Mouse (Mus musculus): Measurements from ENCODE around the gene Pla2g15. TPM values are rescaled to one million over a fixed set of nuclear protein-coding genes. Genes with fewer than 3 reads are reported as not detected.
A peak's percentile ranks its signal among the peaks of the same experiment; 100 is the strongest.

Gene Pla2g15
- polyA plus RNA-seq, 1 experiment from 2014 or later: 17.3 TPM

- 17% methylated on average over 8 of the region's 8 CpGs for WGBS
- H3K27ac ChIP-seq (replicated peaks): 0 out of 2 replicates have a peak overlapping the region, but pooled peaks have one; percentile 60
- peak overlapping the region; percentile 84 for H3K4me3 ChIP-seq (replicated peaks)
- H3K9me3 ChIP-seq (replicated peaks): no peaks in the 10 kb centered on the region
- H3K27me3 ChIP-seq: no peaks in the 10 kb centered on the region
- H3K36me3 ChIP-seq: peaks cover 16% of the 10 kb centered on the region; the same call in 1 of the 2 replicates
- peaks cover 22% of the 10 kb centered on the region for H3K4me1 ChIP-seq
- no peak for ATAC-seq (ENCODE audit: insufficient number of reproducible peaks, low FRiP score, low TSS enrichment, low read depth)
- H3K9ac ChIP-seq: peak overlapping the region; percentile 63
- H3K4me2 ChIP-seq (replicated peaks): peak overlapping the region; percentile 65
Measured at GRCm38 (mm10) chr8:106150653-106151000, 428 bp downstream of the Pla2g15 start.

GRCm38 (mm10) chr8:106151041-106151440 lies 842 bp downstream of the Pla2g15 start:
- H3K27me3 ChIP-seq: no peaks in the 10 kb centered on the region
- no peaks in the 10 kb centered on the region for H3K9me3 ChIP-seq (replicated peaks)
- H3K4me2 ChIP-seq (replicated peaks): peak overlapping the region; percentile 65
- no peak for ATAC-seq (ENCODE audit: insufficient number of reproducible peaks, low FRiP score, low TSS enrichment, low read depth)
- peaks cover 18% of the 10 kb centered on the region; the same call in 1 of the 2 replicates for H3K36me3 ChIP-seq
- H3K4me3 ChIP-seq (replicated peaks): peak overlapping the region; percentile 84
- 0 out of 2 replicates have a peak overlapping the region, but pooled peaks have one; percentile 60 for H3K27ac ChIP-seq (replicated peaks)
- H3K4me1 ChIP-seq: peaks cover 22% of the 10 kb centered on the region
- WGBS: 71% methylated on average over 9 of the region's 9 CpGs
- no peak overlapping the region for H3K9ac ChIP-seq

GRCm38 (mm10) chr8:106152876-106153275 lies 2.7 kb downstream of the Pla2g15 start:
- H3K27ac ChIP-seq (replicated peaks): no peak overlapping the region
- peaks cover 28% of the 10 kb centered on the region; the same call in 1 of the 2 replicates for H3K36me3 ChIP-seq
- 76% methylated on average over 4 of the region's 4 CpGs for WGBS
- no peaks in the 10 kb centered on the region for H3K27me3 ChIP-seq
- no peaks in the 10 kb centered on the region for H3K9me3 ChIP-seq (replicated peaks)
- H3K4me3 ChIP-seq (replicated peaks): no peak overlapping the region
- H3K9ac ChIP-seq: no peak overlapping the region
- no peak for ATAC-seq (ENCODE audit: insufficient number of reproducible peaks, low FRiP score, low TSS enrichment, low read depth)
- peaks cover 22% of the 10 kb centered on the region for H3K4me1 ChIP-seq
- no peak overlapping the region for H3K4me2 ChIP-seq (replicated peaks)

DNA sequence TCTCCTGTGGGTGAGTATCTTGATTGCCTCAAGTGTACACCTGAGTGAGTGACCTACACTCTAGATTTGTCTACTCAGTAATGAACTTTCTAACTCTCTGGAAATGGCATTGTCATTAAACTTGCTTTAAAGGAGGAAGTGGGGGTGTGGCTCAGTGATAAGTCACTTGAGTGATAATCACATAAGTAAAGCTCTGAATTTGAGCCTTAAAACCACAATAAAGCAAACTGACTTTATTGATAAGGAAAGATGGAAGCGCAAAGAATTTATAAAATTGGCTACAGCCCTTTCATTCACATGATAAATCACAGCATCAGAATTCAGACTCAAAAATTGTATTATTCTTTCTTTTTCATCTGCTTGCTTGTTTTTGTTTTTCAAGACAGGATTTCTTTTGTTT lies 7.2 kb downstream of the Pla2g15 start:
- Histone ChIP-seq H3K4me2 (replicated peaks) (no peak overlapping the region), H3K27ac (replicated peaks) (no peak overlapping the region), H3K27me3 (no peaks in the 10 kb centered on the region), H3K36me3 (peaks cover 53% of the 10 kb centered on the region), H3K9me3 (replicated peaks) (no peaks in the 10 kb centered on the region), H3K9ac (no peak overlapping the region), H3K4me1 (peaks cover 7% of the 10 kb centered on the region; the same call in 1 of the 2 replicates), H3K4me3 (replicated peaks) (no peak overlapping the region)
- no peak for ATAC-seq (ENCODE audit: insufficient number of reproducible peaks, low FRiP score, low TSS enrichment, low read depth)
- 86% methylated on average over 1 of the region's 1 CpGs for WGBS

GRCm38 (mm10) chr8:106158381-106158780 lies 8.2 kb downstream of the Pla2g15 start:
- Histone ChIP-seq H3K4me2 (replicated peaks) (no peak overlapping the region), H3K9ac (no peak overlapping the region), H3K36me3 (peaks cover 57% of the 10 kb centered on the region), H3K4me3 (replicated peaks) (no peak overlapping the region), H3K27ac (replicated peaks) (no peak overlapping the region), H3K9me3 (replicated peaks) (no peaks in the 10 kb centered on the region), H3K4me1 (peaks cover 2% of the 10 kb centered on the region; the same call in 1 of the 2 replicates), H3K27me3 (no peaks in the 10 kb centered on the region)
- no peak for ATAC-seq (ENCODE audit: insufficient number of reproducible peaks, low FRiP score, low TSS enrichment, low read depth)
- 88% methylated on average over 10 of the region's 10 CpGs for WGBS

GRCm38 (mm10) chr8:106159876-106160275 lies 9.7 kb downstream of the Pla2g15 start:
- Histone ChIP-seq H3K9ac (no peak overlapping the region), H3K9me3 (replicated peaks) (no peaks in the 10 kb centered on the region), H3K36me3 (peaks cover 65% of the 10 kb centered on the region), H3K4me3 (replicated peaks) (no peak overlapping the region), H3K4me1 (no peaks in the 10 kb centered on the region), H3K27me3 (no peaks in the 10 kb centered on the region), H3K27ac (replicated peaks) (no peak overlapping the region), H3K4me2 (replicated peaks) (no peak overlapping the region)
- 92% methylated on average over 6 of the region's 6 CpGs for WGBS
- ATAC-seq (ENCODE audit: insufficient number of reproducible peaks, low FRiP score, low TSS enrichment, low read depth): no peak

- H3K36me3 ChIP-seq: peaks cover 47% of the 10 kb centered on the region
Measured at GRCm38 (mm10) chr8:106163251-106163650, 13.1 kb downstream of the Pla2g15 start.

DNA sequence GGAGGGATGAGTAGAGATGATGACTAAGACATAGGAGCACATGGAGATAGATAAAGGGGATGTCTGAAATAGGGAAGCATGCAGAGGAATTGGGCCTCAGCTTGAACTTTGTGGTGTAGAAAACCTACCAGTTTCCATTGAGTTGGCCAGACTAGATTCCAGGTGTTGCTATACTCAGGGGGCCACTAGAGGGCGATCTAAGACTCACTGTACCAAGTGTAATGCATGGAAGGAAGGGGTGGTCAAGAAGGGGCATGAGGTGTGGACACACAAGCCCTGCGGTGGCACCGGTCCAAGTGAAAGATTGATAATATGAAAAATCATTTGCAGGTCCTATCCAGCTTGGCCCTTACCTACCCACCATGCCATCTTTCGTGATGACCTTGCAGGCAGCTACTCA lies 15.3 kb downstream of the Pla2g15 start:
- Histone ChIP-seq H3K27ac (replicated peaks) (no peak overlapping the region), H3K4me1 (peaks cover 13% of the 10 kb centered on the region; the same call in 1 of the 2 replicates), H3K9me3 (replicated peaks) (no peaks in the 10 kb centered on the region), H3K4me3 (replicated peaks) (no peak overlapping the region), H3K9ac (no peak overlapping the region), H3K27me3 (no peaks in the 10 kb centered on the region), H3K36me3 (peaks cover 41% of the 10 kb centered on the region), H3K4me2 (replicated peaks) (no peak overlapping the region)
- ATAC-seq (ENCODE audit: insufficient number of reproducible peaks, low FRiP score, low TSS enrichment, low read depth): no peak
- 52% methylated on average over 4 of the region's 4 CpGs for WGBS

More at GRCm38 (mm10) chr8:106163251-106163650, 13.1 kb downstream of the Pla2g15 start:
- peaks cover 3% of the 10 kb centered on the region; the same call in 1 of the 2 replicates for H3K4me1 ChIP-seq
- H3K27me3 ChIP-seq: no peaks in the 10 kb centered on the region
- H3K27ac ChIP-seq (replicated peaks): no peak overlapping the region
- H3K4me3 ChIP-seq (replicated peaks): no peak overlapping the region
- H3K9me3 ChIP-seq (replicated peaks): no peaks in the 10 kb centered on the region
- 88% methylated on average over 9 of the region's 9 CpGs for WGBS
- H3K9ac ChIP-seq: no peak overlapping the region
- H3K4me2 ChIP-seq (replicated peaks): no peak overlapping the region
- ATAC-seq (ENCODE audit: insufficient number of reproducible peaks, low FRiP score, low TSS enrichment, low read depth): no peak

DNA sequence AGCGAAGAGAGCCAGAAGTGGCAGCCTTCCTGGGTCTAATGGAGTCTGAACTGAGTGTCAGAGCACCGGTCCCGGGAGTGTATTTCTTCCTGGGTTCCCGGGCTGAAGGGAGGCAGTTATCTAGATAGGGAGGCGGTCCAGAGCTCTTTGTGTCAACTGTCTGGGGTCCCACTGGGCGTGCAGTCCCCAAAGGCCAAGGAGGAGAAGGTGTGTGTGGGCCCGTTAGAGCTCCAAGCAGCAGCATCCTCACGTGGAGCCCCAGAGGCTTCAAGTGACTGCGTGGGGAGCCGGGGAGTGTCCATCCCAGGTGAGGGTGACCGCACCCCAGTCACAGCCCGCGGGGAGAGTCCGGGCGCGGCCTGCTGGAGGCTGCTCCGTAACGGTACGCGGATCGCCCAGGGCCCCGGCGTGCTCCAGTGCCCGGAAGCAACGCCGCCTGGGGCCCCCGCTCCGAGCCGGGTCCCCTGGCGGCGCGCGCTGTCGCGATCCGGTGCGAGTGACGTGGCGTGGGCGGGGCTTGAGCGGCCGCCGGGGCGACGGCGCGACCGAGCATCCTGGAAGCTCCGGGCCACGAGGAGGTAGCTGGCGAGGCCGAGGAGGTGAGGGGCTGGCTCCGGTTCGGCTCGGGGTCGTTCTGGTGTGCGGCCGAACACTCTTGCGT lies 18.3 kb downstream of the Pla2g15 start, which contains the start of gene Slc7a6:
Gene Slc7a6 (plus strand): TSS at position 502 of the 661 bp plus-strand sequence.
- H3K9ac ChIP-seq: peak within 1 kb of the TSS; percentile 74
- WGBS: under 1% methylated on average over 59 of the region's 59 CpGs
- peaks cover 12% of the 10 kb centered on the region for H3K36me3 ChIP-seq
- H3K9me3 ChIP-seq (replicated peaks): no peaks in the 10 kb centered on the region
- peaks cover 13% of the 10 kb centered on the region; the same call in 1 of the 2 replicates for H3K4me1 ChIP-seq
- H3K27me3 ChIP-seq: no peaks in the 10 kb centered on the region
- peak within 1 kb of the TSS; percentile 94 for H3K4me2 ChIP-seq (replicated peaks)
- peak; percentile 83 for ATAC-seq (ENCODE audit: insufficient number of reproducible peaks, low FRiP score, low TSS enrichment, low read depth)
- peak within 1 kb of the TSS; percentile 89 for H3K27ac ChIP-seq (replicated peaks)
- peak within 1 kb of the TSS; percentile 71 for H3K4me3 ChIP-seq (replicated peaks)

GRCm38 (mm10) chr8:106169017-106169933 lies 19.1 kb downstream of the Pla2g15 start:
- 2% methylated on average over 54 of the region's 54 CpGs for WGBS
- Histone ChIP-seq H3K9ac (peak overlapping the region; percentile 74), H3K4me2 (replicated peaks) (peak overlapping the region; percentile 94), H3K27ac (replicated peaks) (peak overlapping the region; percentile 89), H3K36me3 (peaks cover 4% of the 10 kb centered on the region; the same call in 1 of the 2 replicates), H3K4me1 (peaks cover 13% of the 10 kb centered on the region; the same call in 1 of the 2 replicates), H3K27me3 (no peaks in the 10 kb centered on the region), H3K4me3 (replicated peaks) (peak overlapping the region; percentile 71), H3K9me3 (replicated peaks) (no peaks in the 10 kb centered on the region)
- peak; percentile 68 for ATAC-seq (ENCODE audit: insufficient number of reproducible peaks, low FRiP score, low TSS enrichment, low read depth)

GRCm38 (mm10) chr8:106169934-106170480 lies 19.8 kb downstream of the Pla2g15 start:
- H3K4me1 ChIP-seq: peaks cover 13% of the 10 kb centered on the region; the same call in 1 of the 2 replicates
- H3K9me3 ChIP-seq (replicated peaks): no peaks in the 10 kb centered on the region
- ATAC-seq (ENCODE audit: insufficient number of reproducible peaks, low FRiP score, low TSS enrichment, low read depth): no peak
- peak overlapping the region; percentile 94 for H3K4me2 ChIP-seq (replicated peaks)
- peak overlapping the region; percentile 71 for H3K4me3 ChIP-seq (replicated peaks)
- H3K27ac ChIP-seq (replicated peaks): peak overlapping the region; percentile 89; the same call in 1 of the 2 replicates
- peak overlapping the region; percentile 74; the same call in 1 of the 2 replicates for H3K9ac ChIP-seq
- WGBS: 23% methylated on average over 6 of the region's 6 CpGs
- H3K36me3 ChIP-seq: no peaks in the 10 kb centered on the region
- no peaks in the 10 kb centered on the region for H3K27me3 ChIP-seq
